Mouse (Mus musculus) T-helper 2 cell (primary cell): ENCODE measurements at regions not wholly inside any gene's neighbourhood (a gene's known extent, or its start where the extent isn't known, plus 50 kb on each side); places are given as distances from the start of the nearest gene placed in this dataset.

ENCODE experiments used
- in situ Hi-C: fragments of 300-600 bp; cut with MboI, MseI; formaldehyde crosslinking; loops from one replicate; pipeline ENCODE4 v1.15.1; 2025; ENCODE audit warnings: high pct_unique_total_duplicates

GRCm38 (mm10) chr7:67817556-67817955, 58.0 kb upstream of the Synm start:
- in situ Hi-C loops, result loop anchor here (25.0 kb wide), 1 partner anchor 295 kb away; no protein-coding TSS in a partner anchor

- in situ Hi-C loops, result loop anchor here (25.0 kb wide), 1 partner anchor 297 kb away; no protein-coding TSS in a partner anchor
Observed at GRCm38 (mm10) chr7:67814861-67815260, 55.3 kb upstream of the Synm start.
